Mouse (Mus musculus) mouse embryonic stem cell (cell line): Measurements from ENCODE around the gene Pbrm1.

Source experiments
- in situ Hi-C, 2 experiments: fragments of 300-500 bp; cut with MboI; formaldehyde crosslinking; loops; 1 replicate in 1 of 2; 3 replicates in 1 of 2; pipeline ENCODE4 v1.14.3; 2019 to 2020; ENCODE audit warnings: low sequenced_read_pairs in 2 of 2, low pct_unique_long_range_greater_than_20kb in 1 of 2, mixed read lengths in 1 of 2; ENCODE audit not compliant: unreplicated experiment in 1 of 2

Pbrm1 gene

DNA sequence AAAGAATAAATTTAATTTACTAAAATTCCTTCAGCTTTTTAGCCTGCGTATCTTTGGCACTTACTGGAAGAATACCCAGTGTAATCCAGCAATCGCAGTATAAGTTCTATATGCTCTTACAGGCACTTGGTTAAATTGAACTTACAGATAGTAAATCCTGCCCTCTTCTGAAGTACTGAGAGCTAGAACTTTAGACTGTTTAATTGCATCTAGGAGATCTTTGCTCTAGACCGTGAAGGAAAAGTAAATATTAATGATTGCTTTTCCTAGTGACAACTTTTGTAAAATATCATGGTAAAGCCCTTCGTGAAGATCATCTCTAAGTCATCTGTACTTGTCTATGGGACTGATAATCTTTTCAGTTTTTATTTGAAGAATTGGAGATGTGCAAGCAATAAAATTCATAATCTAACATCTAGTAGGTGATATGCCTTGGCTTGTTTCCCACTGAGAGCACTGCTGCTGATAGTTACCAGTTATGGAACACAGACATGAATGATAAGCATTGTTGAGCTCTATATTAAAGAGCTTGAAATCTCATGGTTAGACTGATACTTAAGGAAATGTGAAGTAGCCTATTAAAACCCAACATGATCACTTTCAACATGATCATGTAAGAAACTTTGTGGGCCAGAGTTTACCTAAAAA is 50.3 kb downstream of the Pbrm1 start:
- in situ Hi-C loops, result no loop called here

GRCm38 (mm10) chr14:31078597-31079208 is 59.8 kb downstream of the Pbrm1 start:
- in situ Hi-C loops, result no loop called here

GRCm38 (mm10) chr14:31079313-31080028 is 60.5 kb downstream of the Pbrm1 start:
- in situ Hi-C loops, result no loop called here

GRCm38 (mm10) chr14:31081147-31081546 is 62.2 kb downstream of the Pbrm1 start:
- in situ Hi-C loops, result no loop called here

- in situ Hi-C loops, result no loop called here
Measured at GRCm38 (mm10) chr14:31087433-31087832, 68.5 kb downstream of the Pbrm1 start.

DNA sequence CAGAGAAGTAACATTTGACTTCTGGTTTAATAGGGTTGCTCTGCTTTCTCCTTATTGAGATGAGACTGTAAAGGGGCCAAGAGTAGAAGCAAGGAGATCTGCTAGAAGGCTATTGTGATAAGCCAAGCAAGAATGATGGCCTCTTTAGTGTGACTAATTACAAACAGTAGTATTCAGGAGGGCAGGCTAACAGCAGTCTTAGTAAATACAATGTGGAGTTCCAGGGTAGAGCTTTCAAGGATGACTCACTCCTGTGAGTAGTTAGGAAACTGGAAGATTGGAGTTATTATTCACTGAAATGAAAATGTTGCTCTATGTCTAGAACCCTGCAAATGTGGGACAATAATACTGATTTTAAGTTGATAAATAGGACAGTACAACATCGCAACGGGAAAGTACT is 69.6 kb downstream of the Pbrm1 start:
- in situ Hi-C loops, result no loop called here

DNA sequence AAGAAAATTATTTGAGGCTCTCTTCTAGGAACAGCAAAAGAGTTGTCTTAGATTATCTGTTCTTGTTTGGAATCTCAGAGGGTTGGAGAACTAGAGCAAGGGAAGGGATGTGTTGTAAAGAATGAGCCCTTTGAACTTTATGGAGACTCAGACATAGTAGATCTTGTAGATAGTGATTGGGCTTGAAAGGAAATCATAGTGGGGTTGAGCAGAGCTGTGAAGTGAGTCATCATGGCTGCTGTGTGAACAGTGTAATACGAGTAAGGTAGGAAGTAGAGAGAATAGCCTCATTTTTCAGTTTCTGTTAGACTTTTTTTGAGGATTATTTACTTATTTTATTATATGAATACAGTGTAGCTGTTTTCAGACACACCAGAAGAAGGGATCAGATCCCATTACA is 71.0 kb downstream of the Pbrm1 start:
- in situ Hi-C loops, result no loop called here

- in situ Hi-C loops, result no loop called here
Measured at GRCm38 (mm10) chr14:31105156-31105555, 86.2 kb downstream of the Pbrm1 start.

- in situ Hi-C loops, result no loop called here
Measured at GRCm38 (mm10) chr14:31110613-31111012, 91.7 kb downstream of the Pbrm1 start.

DNA sequence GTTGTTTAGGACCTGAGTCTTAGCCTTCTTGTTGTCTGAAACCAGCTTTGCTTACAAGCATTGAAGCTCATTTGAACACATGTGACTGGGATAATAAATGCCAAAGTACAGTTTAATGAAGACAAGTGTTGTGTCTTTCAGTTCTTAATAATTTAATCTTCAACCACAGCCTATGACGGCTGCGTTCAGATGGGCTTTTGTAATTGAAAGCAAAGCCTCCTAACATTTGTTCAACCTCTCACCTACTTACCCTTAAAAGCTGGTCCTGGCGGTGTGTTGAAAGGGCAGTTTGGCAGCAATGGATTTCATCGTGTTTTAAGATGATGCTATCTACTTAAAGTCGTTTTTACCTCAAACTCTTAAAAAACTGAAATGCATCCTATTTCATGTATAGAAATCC is 93.2 kb downstream of the Pbrm1 start:
- in situ Hi-C loops, result no loop called here

DNA sequence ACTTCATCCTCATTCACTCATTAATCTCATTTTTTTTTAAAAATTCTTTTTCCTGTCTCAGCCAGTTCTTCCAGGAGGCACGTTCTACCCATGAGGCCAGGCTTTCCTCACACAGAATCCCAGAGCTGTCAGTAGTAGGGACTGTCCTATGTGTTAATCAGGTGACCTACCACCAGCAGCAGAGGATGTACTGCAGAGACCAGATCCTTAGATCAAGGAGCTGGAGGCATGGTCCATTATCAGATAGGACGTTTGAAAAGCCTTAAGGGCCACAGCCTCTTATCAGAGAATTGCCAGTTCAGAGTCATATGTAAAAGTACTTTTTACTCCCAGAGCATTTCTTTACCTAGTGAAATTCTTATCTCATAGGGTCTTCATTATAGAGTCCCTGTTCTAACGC is 95.1 kb downstream of the Pbrm1 start:
- in situ Hi-C loops, result no loop called here

GRCm38 (mm10) chr14:31115522-31115921 is 96.6 kb downstream of the Pbrm1 start:
- in situ Hi-C loops, result no loop called here

- in situ Hi-C loops, result no loop called here
Measured at GRCm38 (mm10) chr14:31125106-31126075, 106.5 kb downstream of the Pbrm1 start.

- in situ Hi-C loops, result no loop called here
Measured at GRCm38 (mm10) chr14:31126826-31127225, 107.9 kb downstream of the Pbrm1 start.

GRCm38 (mm10) chr14:31128101-31128825 is 109.3 kb downstream of the Pbrm1 start:
- in situ Hi-C loops, result no loop called here

- in situ Hi-C loops, result no loop called here
Measured at GRCm38 (mm10) chr14:31128826-31129219, 109.9 kb downstream of the Pbrm1 start, which contains the start of gene Smim4. Smim4 (minus strand) TSS chr14:31128956.

- in situ Hi-C loops, result no loop called here
Measured at GRCm38 (mm10) chr14:31129326-31130235, 110.6 kb downstream of the Pbrm1 start.
